Mouse (Mus musculus): ENCODE data around the gene Slc43a2.
"Not testable (repeated sequence)": the region's sequence is repeated elsewhere in the genome, so short reads cannot be mapped to it uniquely, and the experiment has no call there.

Slc43a2 gene

GRCm38 (mm10) chr11:75599802-75600201 lies 68.3 kb downstream of the Slc43a2 start:
- in situ Hi-C loops (cut with MseI, MboI) = not testable (repeated sequence)

DNA sequence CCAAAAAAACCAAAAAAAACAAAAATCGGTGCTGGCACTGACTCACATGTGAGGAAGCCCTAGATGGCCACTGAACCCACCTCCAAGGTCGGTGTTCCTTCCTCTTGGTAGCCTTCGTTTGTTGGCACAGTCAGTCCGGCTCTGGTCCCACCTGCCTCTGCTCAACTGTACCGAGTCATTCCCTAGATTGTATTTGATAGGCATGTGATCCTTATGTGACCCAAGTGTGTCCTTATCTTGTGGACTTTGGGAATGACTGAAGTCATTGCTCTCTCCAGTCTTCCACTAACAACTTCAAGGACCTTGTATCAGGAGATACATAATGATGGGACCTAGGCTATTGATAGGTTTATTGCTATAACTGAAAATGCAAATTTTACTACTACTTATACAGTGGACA lies 73.3 kb downstream of the Slc43a2 start:
- in situ Hi-C loops (cut with MseI, MboI) = no loop called here

- in situ Hi-C loops (cut with MseI, MboI) = no loop called here
Observed at GRCm38 (mm10) chr11:75605318-75605717, 73.8 kb downstream of the Slc43a2 start.

GRCm38 (mm10) chr11:75608776-75609175 lies 77.3 kb downstream of the Slc43a2 start:
- in situ Hi-C loops (cut with MseI, MboI) = no loop called here

DNA sequence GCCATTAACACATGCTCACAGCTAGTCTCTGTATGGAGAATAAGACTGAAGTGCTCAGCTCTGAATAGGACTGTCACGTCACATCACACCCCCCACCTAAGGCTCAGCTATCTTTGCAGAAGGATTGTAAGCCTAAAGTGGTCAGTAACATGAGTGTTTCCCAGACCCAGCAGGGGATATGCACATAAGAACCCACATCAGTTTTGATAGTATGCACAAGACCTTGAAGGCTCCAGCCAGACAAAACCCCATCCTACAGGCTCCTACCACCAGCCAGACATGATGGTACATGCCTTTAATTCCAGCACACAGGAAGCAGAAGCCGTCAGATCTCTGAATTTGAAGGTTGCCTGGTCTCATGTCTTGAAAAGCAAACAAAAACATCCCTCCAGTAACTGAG lies 78.5 kb downstream of the Slc43a2 start:
- in situ Hi-C loops (cut with MseI, MboI) = no loop called here

DNA sequence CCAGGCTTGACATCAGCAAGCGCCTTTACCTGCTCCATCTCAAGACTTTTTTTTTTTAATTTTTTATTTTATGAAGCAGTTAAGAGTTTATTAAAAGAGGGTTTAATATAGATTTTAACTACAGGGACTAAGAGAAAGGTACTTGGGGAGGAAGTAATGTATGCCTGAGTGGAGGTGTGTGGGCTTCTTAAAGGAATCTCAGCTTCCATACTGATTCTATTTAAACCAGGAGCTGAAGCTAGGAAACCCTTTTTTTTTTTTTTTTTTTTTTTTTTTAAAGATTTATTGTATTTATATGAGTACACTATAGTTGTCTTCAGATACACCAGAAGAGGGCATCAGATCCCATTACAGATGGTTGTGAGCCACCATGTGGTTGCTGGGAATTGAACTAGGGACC lies 83.3 kb downstream of the Slc43a2 start:
- in situ Hi-C loops (cut with MseI, MboI) = no loop called here

DNA sequence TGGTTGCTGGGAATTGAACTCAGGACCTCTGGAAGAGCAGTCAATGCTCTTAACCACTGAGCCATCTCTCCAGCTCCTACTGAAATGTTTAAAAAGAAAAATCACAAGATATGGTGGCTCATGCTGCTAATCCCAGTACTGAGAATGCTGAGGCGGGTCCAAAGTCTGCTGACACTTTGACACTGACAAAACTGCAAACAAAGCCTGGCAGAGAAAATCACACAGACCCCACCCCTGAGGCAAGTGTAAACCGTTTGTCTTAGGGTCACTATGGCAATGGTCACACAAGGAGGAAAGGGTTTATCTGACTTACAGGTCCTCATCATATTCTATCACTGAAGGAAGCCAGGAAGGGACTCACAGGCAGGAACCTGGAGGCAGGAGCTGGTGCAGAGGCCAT lies 84.1 kb downstream of the Slc43a2 start:
- in situ Hi-C loops (cut with MseI, MboI) = no loop called here

GRCm38 (mm10) chr11:75619133-75619532 lies 87.6 kb downstream of the Slc43a2 start:
- in situ Hi-C loops (cut with MseI, MboI) = no loop called here

DNA sequence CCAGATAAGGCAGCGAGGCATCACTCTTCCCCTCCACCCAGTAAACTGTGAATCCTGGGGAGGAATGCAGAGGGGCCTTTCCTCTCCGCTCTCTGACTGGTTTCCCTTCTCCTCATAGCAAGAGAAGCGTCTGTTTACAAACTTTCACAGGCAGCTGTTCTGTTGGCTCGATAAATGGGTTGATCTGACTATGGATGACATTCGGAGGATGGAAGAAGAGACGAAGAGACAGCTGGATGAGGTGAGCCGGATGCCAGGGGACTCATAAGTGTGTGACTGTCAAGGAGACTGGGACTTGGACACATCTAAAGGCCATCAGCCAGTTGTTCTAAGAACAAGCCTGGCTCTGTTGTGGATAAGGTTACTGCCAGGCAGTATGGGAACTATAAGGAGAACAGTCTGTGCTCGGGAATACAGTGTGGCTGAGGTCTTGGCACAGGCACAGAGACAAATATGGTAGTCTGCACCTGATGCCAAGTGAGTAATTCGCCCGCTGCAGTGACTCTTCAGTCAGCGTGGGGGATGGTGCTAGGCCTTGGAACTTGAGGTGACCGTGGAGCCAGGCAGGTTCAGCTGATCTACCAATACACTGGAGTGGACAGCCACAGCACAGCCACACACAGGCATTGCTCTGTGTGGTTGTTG lies 88.8 kb downstream of the Slc43a2 start:
- in situ Hi-C loops (cut with MseI, MboI) = no loop called here

DNA sequence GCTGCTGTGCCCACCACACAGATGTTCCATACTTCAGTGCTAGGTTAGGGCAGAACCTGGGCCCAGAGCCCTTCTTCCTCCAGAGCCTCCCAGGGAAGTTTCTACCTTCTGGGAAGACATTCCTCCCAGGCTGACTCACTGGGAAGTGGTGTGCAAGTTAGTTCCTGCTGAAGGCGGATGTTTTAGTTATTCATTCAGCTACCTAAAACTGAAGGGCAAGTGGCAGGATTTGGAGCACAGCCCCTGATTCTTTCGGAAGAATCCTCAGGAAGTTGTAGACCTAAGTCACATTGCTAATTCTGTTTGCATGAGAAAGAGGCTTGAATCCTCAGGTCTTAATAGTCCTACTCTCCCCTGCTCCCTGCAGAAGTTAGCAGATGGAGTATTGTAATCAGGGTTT lies 89.9 kb downstream of the Slc43a2 start:
- in situ Hi-C loops (cut with MseI, MboI) = no loop called here

- in situ Hi-C loops (cut with MseI, MboI) = no loop called here
Observed at GRCm38 (mm10) chr11:75622588-75623329, 91.3 kb downstream of the Slc43a2 start.

DNA sequence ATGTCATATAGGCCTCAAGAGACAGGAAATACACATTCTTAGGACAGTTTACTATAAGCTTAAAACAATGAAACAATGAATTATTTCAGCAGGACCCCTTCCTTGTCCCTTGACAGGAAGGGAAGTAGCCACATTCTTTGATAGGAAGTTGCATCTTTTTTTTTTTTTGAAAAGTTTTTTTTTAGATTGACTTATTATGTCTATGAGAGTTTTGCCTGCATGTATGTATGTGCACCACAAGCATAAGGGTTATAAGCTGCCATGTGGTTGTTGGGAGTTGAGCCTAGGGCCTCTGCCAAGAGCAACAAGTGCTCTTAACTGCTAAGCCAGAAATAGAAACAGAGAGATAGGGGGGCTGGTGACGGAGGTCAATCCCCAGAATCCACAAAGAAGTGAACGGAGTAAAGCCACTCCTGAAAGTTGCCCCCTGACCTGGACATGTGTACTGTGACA lies 92.6 kb downstream of the Slc43a2 start:
- in situ Hi-C loops (cut with MseI, MboI) = no loop called here

GRCm38 (mm10) chr11:75625820-75626219 lies 94.3 kb downstream of the Slc43a2 start:
- in situ Hi-C loops (cut with MseI, MboI) = no loop called here
